Mouse (Mus musculus) heart, embryonic 14.5 days (tissue): ENCODE measurements around the gene Dnaaf3. TPM values are rescaled to one million over a fixed set of nuclear protein-coding genes. Genes with fewer than 3 reads are reported as not detected.

Experiments used
- ATAC-seq: fragments of 200-750 bp; cut with Nextera tagmentation; 2 replicates; pipeline ENCODE4 v1.8.0; 2017; ENCODE audit warnings: low read depth, moderate TSS enrichment; ENCODE audit not compliant: insufficient number of reproducible peaks, insufficient read depth, low FRiP score
- H3K27ac ChIP-seq, 2 experiments: fragments of 200-500 bp in 1 of 2; fragments of 300-500 bp in 1 of 2; sonication (generic) in 1 of 2; replicated peaks in 1 of 2; 2 replicates each; pipeline ENCODE4 v1.5.1; 2012 to 2014; ENCODE audit warnings: low read depth in 2 of 2, low read length in 2 of 2, control low read depth in 1 of 2, mild to moderate bottlenecking in 1 of 2, mixed read lengths in 1 of 2; ENCODE audit not compliant: control insufficient read depth in 1 of 2, insufficient read depth in 1 of 2
- H3K27me3 ChIP-seq: fragments of 300-500 bp; sonication (generic); 2 replicates; pipeline ENCODE4 v1.6.1; 2014; ENCODE audit warnings: mild to moderate bottlenecking, low read length, control low read depth; ENCODE audit not compliant: control insufficient read depth, insufficient read depth
- H3K36me3 ChIP-seq: fragments of 300-500 bp; sonication (generic); 2 replicates; pipeline ENCODE4 v1.6.1; 2014; ENCODE audit warnings: mild to moderate bottlenecking, control low read depth, low read length, mixed read lengths; ENCODE audit not compliant: control insufficient read depth, insufficient read depth
- H3K4me1 ChIP-seq, 2 experiments: fragments of 200-500 bp in 1 of 2; fragments of 300-500 bp in 1 of 2; sonication (generic) in 1 of 2; 2 replicates each; pipeline ENCODE4 v1.6.1; 2012 to 2014; ENCODE audit warnings: low read length in 2 of 2, control low read depth in 1 of 2, mixed read lengths in 1 of 2; ENCODE audit not compliant: control insufficient read depth in 2 of 2, insufficient read depth in 2 of 2
- H3K4me2 ChIP-seq: fragments of 300-500 bp; sonication (generic); 2 replicates; pipeline ENCODE4 v1.6.1; 2014; ENCODE audit warnings: mild to moderate bottlenecking, low read length
- H3K4me3 ChIP-seq, 2 experiments: fragments of 200-500 bp in 1 of 2; fragments of 300-500 bp in 1 of 2; sonication (generic) in 1 of 2; 2 replicates each; pipeline ENCODE4 v1.5.1; 2012 to 2014; ENCODE audit warnings: low read length in 2 of 2, mild to moderate bottlenecking in 2 of 2, control low read depth in 1 of 2, low read depth in 1 of 2, moderate library complexity in 1 of 2; ENCODE audit not compliant: control insufficient read depth in 1 of 2, insufficient read depth in 1 of 2
- H3K9ac ChIP-seq: fragments of 300-500 bp; sonication (generic); 2 replicates; pipeline ENCODE4 v1.6.1; 2014; ENCODE audit warnings: mild to moderate bottlenecking, low read length
- H3K9me3 ChIP-seq: fragments of 300-500 bp; sonication (generic); 2 replicates; pipeline ENCODE4 v1.6.1; 2016; ENCODE audit warnings: low read length, control low read depth; ENCODE audit not compliant: control insufficient read depth
- WGBS: fragments of 180-500 bp; shearing (Covaris S2); extraction: QIAGEN DNeasy Blood & Tissue Kit; methylation state at CpG from one replicate; pipeline ENCODE4 v1.1.7; 2014; 5-methylcytosine and 5-hydroxymethylcytosine counted together
- polyA plus RNA-seq: library from polyadenylated mRNA; unstranded; fragments of >200 nt; fragmentation: Nextera tagmentation; extraction: Ambion mirVana; gene quantifications from 2 replicates; pipeline ENCODE4 v1.2.1, GENCODE M21; 2014

The Dnaaf3 gene
- polyA plus RNA-seq, 1 experiment from 2014 or later, result 0.15 TPM

DNA sequence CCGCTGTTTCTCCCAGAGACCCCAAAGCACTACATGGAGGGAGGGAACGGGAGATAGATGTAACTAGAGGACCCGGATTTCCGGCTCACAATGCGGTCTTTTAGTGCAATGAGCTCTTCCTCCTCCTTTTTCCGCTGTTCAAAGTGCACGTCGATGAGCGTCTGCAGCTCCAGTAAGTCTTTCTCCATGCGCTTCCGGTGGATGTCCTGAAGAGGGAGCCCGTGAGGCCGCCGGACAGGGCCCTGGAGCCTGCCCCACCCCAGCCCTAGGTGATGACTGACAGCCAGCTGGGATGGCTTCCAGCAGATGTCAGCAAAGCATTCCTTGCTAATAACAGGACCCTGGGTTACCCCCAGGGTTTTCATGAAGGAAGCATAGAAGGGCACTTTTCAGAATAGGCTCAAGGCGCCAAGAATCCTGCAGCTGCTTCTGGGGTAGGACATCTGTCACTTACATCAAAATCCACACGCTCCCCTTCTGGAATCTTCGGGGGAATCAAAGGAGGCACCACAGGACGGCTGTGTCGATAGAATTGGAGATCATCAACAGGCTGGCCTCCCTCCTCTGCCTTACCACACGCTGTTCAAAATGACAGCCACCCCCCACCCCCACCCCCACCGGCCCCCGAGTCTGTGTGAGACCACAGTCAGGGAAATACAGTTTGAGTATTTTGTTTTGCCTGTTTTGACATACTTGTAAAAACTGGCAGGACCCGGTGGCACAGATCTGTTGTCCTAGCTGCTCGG lies 22.2 kb downstream of the Dnaaf3 start:
- peak; percentile 84 for ATAC-seq
- Histone ChIP-seq H3K9ac (peak overlapping the region; percentile 69), H3K9me3 (no peaks in the 10 kb centered on the region), H3K4me3 (peak overlapping the region; percentile 11 to 24), H3K36me3 (peaks cover 23% of the 10 kb centered on the region), H3K4me2 (peak overlapping the region; percentile 59), H3K4me1 (peaks cover 41 to 61% of the 10 kb centered on the region in 2 experiments), H3K27me3 (no peaks in the 10 kb centered on the region), H3K27ac (peak overlapping the region; percentile 79 to 82)
- 6% methylated on average over 24 of the region's 24 CpGs for WGBS

DNA sequence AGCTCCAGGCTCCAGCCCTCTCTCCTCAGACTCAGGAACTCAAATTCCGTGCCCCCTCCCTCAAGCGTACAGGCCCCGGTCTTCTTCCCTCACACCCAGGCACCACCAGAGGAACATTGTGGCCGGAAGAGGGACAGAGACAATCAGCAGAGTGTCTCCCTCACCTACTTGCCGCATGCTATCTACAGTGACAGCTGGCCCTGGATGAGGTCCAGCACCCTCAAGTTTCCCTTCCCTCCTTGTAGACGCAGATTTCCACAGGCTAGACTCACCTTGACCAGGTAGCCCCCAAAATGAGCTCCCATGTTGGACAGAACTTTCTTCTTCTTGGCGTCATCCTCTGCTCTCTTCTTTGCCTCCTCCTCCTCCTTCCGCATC lies 23.5 kb downstream of the Dnaaf3 start:
- H3K27ac ChIP-seq, result 0 out of 4 replicates have a peak overlapping the region, but pooled peaks of 1 of the 2 experiments have one; percentile 28
- peaks cover 32 to 48% of the 10 kb centered on the region in 2 experiments for H3K4me1 ChIP-seq

DNA sequence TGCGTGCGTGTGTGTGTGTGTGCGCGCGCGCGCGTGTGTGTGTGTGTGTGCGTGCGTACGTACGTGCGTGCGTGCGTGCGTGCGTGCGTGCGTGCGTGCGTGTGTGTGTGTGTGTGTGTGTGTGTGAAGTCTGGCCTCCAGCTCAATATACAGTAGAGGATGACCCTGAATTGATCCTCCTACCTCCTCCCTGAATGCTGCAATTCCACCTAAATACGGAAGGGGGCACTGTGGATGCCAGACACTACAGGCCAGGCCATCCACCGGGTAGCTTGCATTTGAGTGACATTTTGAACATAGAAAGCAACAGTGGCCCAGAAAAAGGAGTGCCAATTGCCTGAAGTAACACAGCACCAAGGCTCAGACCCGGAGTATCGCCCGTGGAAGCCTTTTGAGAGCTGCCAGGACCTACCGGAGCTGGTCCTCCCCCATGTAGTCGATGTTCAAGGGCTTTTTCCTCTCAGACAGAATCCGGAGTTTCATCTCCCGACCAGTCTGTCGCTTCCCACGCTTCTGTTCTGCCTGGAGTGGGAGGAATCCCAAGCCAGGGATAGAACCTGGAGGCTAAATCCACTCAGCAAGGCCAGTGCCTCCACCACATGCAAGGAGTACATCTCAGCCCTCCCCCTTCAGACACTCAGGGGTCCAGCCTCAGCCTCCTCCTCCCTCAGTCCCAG lies 24.1 kb downstream of the Dnaaf3 start:
- H3K4me2 ChIP-seq, result peak overlapping the region; percentile 59; the same call in 1 of the 2 replicates
- no peaks in the 10 kb centered on the region for H3K27me3 ChIP-seq
- ATAC-seq, result no peak
- peak overlapping the region; percentile 68 for H3K9ac ChIP-seq
- 65% methylated on average over 21 of the region's 32 CpGs for WGBS
- H3K9me3 ChIP-seq, result no peaks in the 10 kb centered on the region
- H3K4me3 ChIP-seq, result no peak overlapping the region
- H3K4me1 ChIP-seq, result peaks cover 28 to 43% of the 10 kb centered on the region in 2 experiments
- 0 out of 4 replicates have a peak overlapping the region, but pooled peaks of 1 of the 2 experiments have one; percentile 28 for H3K27ac ChIP-seq
- H3K36me3 ChIP-seq, result peaks cover 32% of the 10 kb centered on the region

More for the DNA sequence above, 23.5 kb downstream of the Dnaaf3 start:
- no peaks in the 10 kb centered on the region for H3K27me3 ChIP-seq
- WGBS, result 63% methylated on average over 8 of the region's 8 CpGs
- peak overlapping the region; percentile 68 for H3K9ac ChIP-seq
- peak overlapping the region; percentile 59 for H3K4me2 ChIP-seq
- no peak for ATAC-seq
- no peaks in the 10 kb centered on the region for H3K9me3 ChIP-seq
- no peak overlapping the region for H3K4me3 ChIP-seq
- peaks cover 32% of the 10 kb centered on the region for H3K36me3 ChIP-seq

DNA sequence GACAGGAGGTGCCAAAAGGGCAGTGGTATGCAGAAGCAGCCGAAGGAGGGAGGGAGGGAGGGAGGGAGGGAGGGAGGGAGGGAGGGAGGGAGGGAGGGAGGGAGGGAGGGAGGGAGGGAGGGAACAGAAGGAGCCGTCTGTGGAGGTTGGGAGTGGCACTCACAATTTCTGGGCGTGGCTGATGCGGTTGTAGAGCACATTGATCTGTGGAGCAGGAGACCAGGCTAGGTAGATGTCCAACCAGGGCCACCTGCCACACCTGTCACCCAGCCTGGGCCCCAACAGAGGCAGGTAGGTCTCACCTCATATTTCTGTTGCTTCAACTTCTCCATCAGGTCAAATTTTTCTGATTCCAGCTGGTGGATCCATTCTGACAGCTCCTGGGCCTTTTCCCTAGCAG lies 25.0 kb downstream of the Dnaaf3 start:
- no peaks in the 10 kb centered on the region for H3K27me3 ChIP-seq
- H3K27ac ChIP-seq, result no peak overlapping the region
- peaks cover 32% of the 10 kb centered on the region for H3K36me3 ChIP-seq
- H3K9ac ChIP-seq, result no peak overlapping the region
- H3K4me3 ChIP-seq, result no peak overlapping the region
- H3K4me2 ChIP-seq, result no peak overlapping the region
- WGBS, result 65% methylated on average over 3 of the region's 4 CpGs
- peaks cover 28 to 34% of the 10 kb centered on the region in 2 experiments for H3K4me1 ChIP-seq
- no peak for ATAC-seq
- no peaks in the 10 kb centered on the region for H3K9me3 ChIP-seq

DNA sequence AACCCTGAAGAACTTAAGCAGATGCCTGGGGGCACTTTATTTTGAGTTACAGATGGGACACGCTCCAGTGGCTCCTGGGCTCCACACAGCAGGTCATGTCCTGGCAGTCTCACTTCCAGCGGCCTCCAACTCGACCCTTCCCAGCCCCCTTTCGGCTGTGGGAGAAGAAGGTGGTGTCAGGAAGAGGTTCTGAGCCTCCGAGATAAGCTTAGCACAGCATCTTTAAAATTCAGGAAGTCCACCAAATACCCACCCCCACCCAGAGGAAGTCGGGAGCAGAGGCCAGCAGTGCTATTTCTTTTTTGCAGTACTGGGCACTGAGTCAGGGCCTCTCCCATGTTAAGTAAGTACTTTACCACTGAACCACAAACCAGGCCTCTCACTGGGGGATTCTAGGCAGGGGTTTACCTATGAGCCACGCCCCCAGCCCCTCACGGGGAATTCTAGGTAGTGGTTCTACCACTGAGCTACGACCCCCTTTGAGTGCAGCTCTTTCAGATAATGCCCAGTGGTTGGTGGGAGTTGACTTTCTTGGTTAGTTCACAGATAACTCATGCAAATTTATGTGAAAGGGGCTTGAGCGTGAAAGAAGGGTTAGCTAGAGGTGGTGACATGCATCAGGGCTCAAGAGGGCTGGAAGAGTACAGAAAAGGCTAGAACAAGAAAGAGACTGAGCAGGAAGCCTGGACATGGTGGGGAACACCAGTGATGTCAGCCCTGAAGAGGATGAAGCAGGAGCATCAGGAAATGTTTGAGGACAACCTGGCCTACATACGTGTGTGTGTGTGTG lies 27.4 kb downstream of the Dnaaf3 start:
- Histone ChIP-seq H3K9me3 (no peaks in the 10 kb centered on the region), H3K4me1 (peaks cover 10 to 21% of the 10 kb centered on the region in 2 experiments), H3K27ac (peak overlapping the region; percentile 49 to 61; a peak in 3 of 4 replicates), H3K4me3 (no peak overlapping the region), H3K27me3 (no peaks in the 10 kb centered on the region), H3K9ac (no peak overlapping the region), H3K36me3 (peaks cover 32% of the 10 kb centered on the region), H3K4me2 (no peak overlapping the region)
- ATAC-seq, result no peak
- 39% methylated on average over 11 of the region's 11 CpGs for WGBS

DNA sequence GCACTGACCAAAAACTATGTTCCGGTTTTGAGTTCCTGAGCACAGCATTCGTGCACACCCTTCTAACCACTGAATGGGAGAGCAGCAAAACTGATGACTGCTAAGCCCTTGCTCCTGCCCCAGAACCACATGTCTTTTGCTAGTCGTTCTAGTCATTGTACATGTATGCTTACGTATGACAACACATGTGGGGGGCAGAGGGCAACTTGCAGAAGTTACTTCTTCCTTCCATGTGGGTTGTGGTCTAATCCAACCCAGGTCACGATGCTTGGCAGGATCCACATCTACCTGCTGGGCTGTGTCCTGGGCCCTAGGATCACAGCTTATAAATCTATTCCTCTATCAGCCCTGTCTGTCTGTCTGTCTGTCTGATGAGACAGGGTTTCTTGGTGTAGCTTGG lies 28.4 kb downstream of the Dnaaf3 start:
- H3K9ac ChIP-seq, result no peak overlapping the region

DNA sequence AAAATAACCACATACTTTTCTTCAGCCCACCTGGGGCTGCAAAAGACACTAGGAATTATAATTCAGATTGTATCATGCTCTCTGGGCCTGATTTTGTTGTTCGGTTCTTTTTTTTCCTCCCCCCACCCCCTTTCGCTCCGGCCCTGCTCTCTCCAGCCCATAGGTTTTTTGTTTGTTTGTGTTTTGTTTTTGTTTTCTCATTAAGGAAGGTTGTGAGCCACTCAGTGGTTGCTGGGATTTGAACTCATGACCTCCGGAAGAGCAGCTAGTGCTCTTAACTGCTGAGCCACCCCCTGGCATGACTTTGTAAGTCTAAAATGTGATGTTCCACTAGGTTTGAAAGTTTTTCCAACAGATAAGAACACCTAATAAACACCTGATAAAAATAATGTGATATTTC lies 29.2 kb downstream of the Dnaaf3 start:
- Histone ChIP-seq H3K27ac (peak overlapping the region in 1 of 2 experiments; percentile 94; a peak in 1 of 4 replicates), H3K4me3 (no peak overlapping the region), H3K9me3 (no peaks in the 10 kb centered on the region), H3K4me1 (peaks cover 17 to 27% of the 10 kb centered on the region in 2 experiments), H3K9ac (no peak overlapping the region), H3K4me2 (no peak overlapping the region), H3K36me3 (peaks cover 34% of the 10 kb centered on the region), H3K27me3 (no peaks in the 10 kb centered on the region)
- no peak for ATAC-seq
- WGBS, result 74% methylated on average over 4 of the region's 4 CpGs

More for the DNA sequence above, 28.4 kb downstream of the Dnaaf3 start:
- Histone ChIP-seq H3K36me3 (peaks cover 37% of the 10 kb centered on the region), H3K4me1 (peaks cover 15 to 23% of the 10 kb centered on the region in 2 experiments), H3K4me2 (no peak overlapping the region), H3K27ac (peak overlapping the region; percentile 49 to 61; a peak in 1 of 4 replicates), H3K4me3 (no peak overlapping the region), H3K9me3 (no peaks in the 10 kb centered on the region), H3K27me3 (no peaks in the 10 kb centered on the region)
- no peak for ATAC-seq
- 78% methylated on average over 5 of the region's 5 CpGs for WGBS
